ENCODE assay signal across 13 mouse cellular contexts in genomic region chr7:135617776-135618175, GRCm38 (mm10).
DNase-seq lines count a peak whose midpoint lies in the region; ATAC-seq lines count a peak whose summit lies in the region.
"Had no signal": no experiment of that assay in that cellular context is flagged by ENCODE, and none has a peak within 500 bp of the region (broad histone marks: within the 10 kb centered on the region; RNA-seq: fewer than 3 reads in every experiment).

No protein-coding gene starts in this region.

- peak; percentile 65 to 66 for DNase-seq in left cerebral cortex, postnatal 14 days (ENCODE audit: low spot score in 2 of 2)
- no peak for DNase-seq in left cerebral cortex, adult 9 months (ENCODE audit: low spot score in 2 of 2)
- DNase-seq in telencephalon, adult 2 months (ENCODE audit: low read depth, low spot score) = peak; percentile 62
- DNase-seq in kidney, adult 11 months = no peak
- no peak for DNase-seq in kidney, postnatal 14 days
- no peak for DNase-seq in MN1 (ENCODE audit: low spot score)
- DNase-seq: adrenal gland, adult 2 months; cerebellum, adult 9-10 months; kidney, postnatal 36 days had no signal

- peaks cover 9% of the 10 kb centered on the region for H3K4me1 ChIP-seq in hindbrain, embryonic 12.5 days
- peaks cover 45% of the 10 kb centered on the region for H3K4me1 ChIP-seq in midbrain, embryonic 15.5 days
- H3K4me1 ChIP-seq: embryonic facial prominence, embryonic 13.5 days; heart, embryonic 10.5 days had no signal

- H3K27me3 ChIP-seq in hindbrain, embryonic 12.5 days = no peaks in the 10 kb centered on the region
- no peaks in the 10 kb centered on the region for H3K27me3 ChIP-seq in midbrain, embryonic 15.5 days (replicated peaks)

- peak overlapping the region; percentile 73 for H3K27ac ChIP-seq in hindbrain, embryonic 12.5 days
- peak overlapping the region; percentile 79 for H3K27ac ChIP-seq in midbrain, embryonic 15.5 days
- H3K27ac ChIP-seq: embryonic facial prominence, embryonic 13.5 days; heart, embryonic 10.5 days had no signal

- ATAC-seq in hindbrain, embryonic 12.5 days (ENCODE audit: low FRiP score) = no peak
- ATAC-seq in midbrain, embryonic 15.5 days (replicated peaks) = peak; percentile 69

- no peak overlapping the region for H3K9ac ChIP-seq in hindbrain, embryonic 12.5 days
- H3K9ac ChIP-seq in midbrain, embryonic 15.5 days = no peak overlapping the region
- H3K9ac ChIP-seq: embryonic facial prominence, embryonic 13.5 days had no signal

- no peaks in the 10 kb centered on the region for H3K9me3 ChIP-seq in hindbrain, embryonic 12.5 days (replicated peaks)
- no peaks in the 10 kb centered on the region for H3K9me3 ChIP-seq in midbrain, embryonic 15.5 days
- H3K9me3 ChIP-seq: embryonic facial prominence, embryonic 13.5 days; heart, embryonic 10.5 days had no signal

- 0 out of 2 replicates have a peak overlapping the region, but pooled peaks have one; percentile 4 for H3K4me2 ChIP-seq in hindbrain, embryonic 12.5 days (replicated peaks)
- peak overlapping the region; percentile 30 for H3K4me2 ChIP-seq in midbrain, embryonic 15.5 days
- H3K4me2 ChIP-seq: embryonic facial prominence, embryonic 13.5 days had no signal

- H3K36me3 ChIP-seq in hindbrain, embryonic 12.5 days = no peaks in the 10 kb centered on the region
- H3K36me3 ChIP-seq in midbrain, embryonic 15.5 days (replicated peaks) = no peaks in the 10 kb centered on the region
- H3K36me3 ChIP-seq: embryonic facial prominence, embryonic 13.5 days had no signal

- 48% methylated on average over 11 of the region's 11 CpGs for WGBS in hindbrain, embryonic 12.5 days
- 26% methylated on average over 11 of the region's 11 CpGs for WGBS in midbrain, embryonic 15.5 days

- no peak overlapping the region for H3K4me3 ChIP-seq in hindbrain, embryonic 12.5 days
- no peak overlapping the region for H3K4me3 ChIP-seq in midbrain, embryonic 15.5 days
- H3K4me3 ChIP-seq: embryonic facial prominence, embryonic 13.5 days; heart, embryonic 10.5 days had no signal

- intact Hi-C loops in left cerebral cortex, postnatal 14 days (cut with DNase I) = no loop called here

Comparison
In these comparisons a context has a peak if more than half of its experiments do, and no peak if none do; other contexts are left out.
1. DNase-seq: peak in left cerebral cortex, postnatal 14 days (2 of 2) and telencephalon, adult 2 months (single experiment); none in left cerebral cortex, adult 9 months (0 of 2), kidney, adult 11 months (single experiment), kidney, postnatal 14 days (single experiment) and MN1 (single experiment).